Mouse (Mus musculus) CD8-positive naive resting alpha-beta T cell, adult 57 days (primary cell): ENCODE measurements around the gene Ppm1j. TPM values are rescaled to one million over a fixed set of nuclear protein-coding genes. Genes with fewer than 3 reads are reported as not detected.

ENCODE experiments used
- total RNA-seq: library from RNA; stranded (reverse); gene quantifications from one replicate; pipeline ENCODE4 v1.2.4, GENCODE M21; 2023

Gene Ppm1j
- total RNA-seq, result 3.0 TPM

DNA sequence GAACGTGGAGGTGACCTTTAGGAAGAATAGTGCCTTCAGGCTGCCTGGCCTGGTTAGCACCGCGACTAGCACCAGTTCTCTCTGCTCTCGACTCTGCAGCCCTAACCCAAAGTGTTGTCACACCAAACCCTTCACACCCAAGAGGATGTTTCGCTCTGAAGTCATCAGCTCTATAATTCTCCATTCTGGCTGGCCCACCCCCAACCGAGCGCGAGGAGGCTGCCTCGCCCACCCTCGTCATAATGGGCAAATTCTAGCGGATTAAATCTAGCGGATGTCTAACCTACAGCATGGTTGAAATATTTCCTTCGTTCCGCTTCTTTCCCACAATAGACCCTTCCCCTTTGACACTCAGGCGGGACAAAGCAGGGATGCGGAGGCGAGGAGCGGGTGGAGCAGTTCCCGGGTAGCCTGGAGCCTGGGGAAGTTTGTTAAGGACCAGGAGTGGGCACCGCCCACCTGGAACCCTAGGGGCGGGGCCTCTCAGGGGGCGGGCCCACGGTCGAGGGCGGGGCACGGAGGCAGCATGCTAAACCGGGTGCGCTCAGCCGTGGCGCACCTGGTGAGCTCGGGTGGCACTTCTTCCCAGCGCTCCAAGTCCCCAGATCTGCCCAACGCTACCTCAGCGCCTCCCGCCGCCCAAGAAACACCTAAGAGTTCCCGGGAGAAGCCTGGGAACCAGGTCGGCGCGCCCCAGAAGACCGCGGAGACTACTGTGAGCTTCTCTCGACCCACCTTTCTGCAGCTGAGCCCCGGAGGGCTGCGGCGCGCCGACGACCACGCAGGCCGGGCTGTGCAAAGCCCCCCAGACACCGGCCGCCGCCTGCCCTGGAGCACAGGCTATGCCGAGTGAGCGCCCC lies at the start of gene Ppm1j:
Gene Ppm1j (plus strand): TSS at position 496 of the 860 bp plus-strand sequence.

DNA sequence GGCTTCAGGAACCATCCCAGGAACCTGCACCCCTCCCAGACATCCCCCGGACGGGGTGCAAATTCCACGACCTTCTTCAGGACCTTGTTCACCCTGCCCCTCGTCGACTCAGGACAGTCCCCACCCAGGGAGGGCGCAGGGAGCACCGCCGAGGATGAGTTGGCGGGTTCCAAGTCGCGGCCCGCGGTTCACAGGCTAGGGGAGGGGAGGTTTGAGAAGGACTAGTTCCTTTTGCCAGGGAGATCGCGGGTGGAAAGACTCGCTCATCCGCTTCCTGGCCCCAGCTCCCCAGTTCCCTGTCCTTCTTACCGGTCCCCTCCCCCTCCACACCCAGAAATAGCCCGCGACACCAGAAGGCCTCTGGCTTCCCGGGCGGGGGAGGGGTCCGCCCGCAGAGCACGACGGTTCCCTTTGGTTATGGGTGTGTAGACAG lies 631 bp downstream of the Ppm1j start, which contains the start of gene Fam19a3:
Gene Fam19a3 (minus strand): TSS at position 370 of the 433 bp plus-strand sequence.

DNA sequence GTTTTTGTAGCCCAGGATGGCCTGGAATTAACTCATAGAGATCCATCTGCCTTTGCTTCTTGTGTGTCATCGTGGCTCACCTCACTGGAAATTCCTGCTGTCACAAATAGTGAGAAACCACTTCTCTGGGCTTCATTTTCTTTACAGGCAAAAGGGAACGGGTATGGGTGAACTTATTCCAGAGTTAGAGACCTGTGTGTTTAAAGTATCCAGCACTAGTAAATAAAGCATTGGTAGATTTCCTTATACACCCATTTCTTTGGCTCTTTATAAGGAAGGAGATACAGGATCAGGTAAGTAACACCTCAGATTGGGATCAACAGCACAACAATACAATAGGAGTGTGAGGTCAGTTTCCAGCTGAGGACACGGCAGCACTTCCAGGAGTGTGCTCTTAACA lies 7.2 kb downstream of the Ppm1j start, which contains the start of gene Rhoc:
Gene Rhoc (plus strand): TSS at position 301 of the 400 bp plus-strand sequence.

DNA sequence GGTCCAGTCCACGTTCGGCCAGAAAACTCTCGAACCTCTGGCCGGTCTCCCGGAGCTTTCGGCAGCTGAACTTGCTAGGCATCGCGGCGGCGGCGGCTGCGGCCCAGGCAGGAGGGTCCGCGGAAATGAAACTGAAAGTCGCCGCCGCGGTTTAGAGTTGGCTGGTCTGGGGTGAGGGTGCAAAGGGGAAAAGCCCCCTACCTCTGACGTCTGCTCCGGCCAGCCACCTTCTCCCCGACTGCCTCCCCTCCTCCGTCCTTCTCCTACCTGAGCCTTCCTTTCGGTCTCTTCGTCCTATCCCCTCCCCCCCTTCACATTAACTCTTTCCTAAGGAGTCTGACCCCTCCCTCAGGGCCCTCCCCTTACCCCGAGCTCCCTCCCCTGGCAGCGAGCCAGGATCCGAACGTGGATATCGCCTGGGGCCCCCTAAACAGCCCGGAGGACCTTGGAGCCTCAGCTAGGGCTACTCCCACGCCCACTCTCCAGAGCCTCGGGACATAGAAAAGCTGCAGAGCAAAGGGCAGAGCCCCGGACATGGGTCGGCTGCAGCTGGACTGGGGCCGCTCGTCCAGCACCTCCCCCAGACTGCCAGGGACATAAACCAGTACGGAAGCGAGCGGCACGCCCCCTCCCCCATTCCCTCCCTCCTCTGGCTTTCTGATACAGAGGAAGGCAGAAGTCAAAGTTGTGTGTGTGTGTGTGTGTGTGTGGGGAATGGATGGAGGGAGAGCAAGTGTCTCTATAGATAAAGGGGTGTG lies 37.3 kb downstream of the Ppm1j start, which contains the start of gene Mov10:
Gene Mov10 (minus strand): TSS at position 573 of the 758 bp plus-strand sequence.

Other genes starting within 250 kb of the Ppm1j start
- 54.3 TPM for gene Slc16a1, start 142.4 kb upstream of the Ppm1j start, total RNA-seq
- gene Fam19a3, start 784 bp downstream of the Ppm1j start, total RNA-seq, result not detected
- gene Rhoc, start 7.3 kb downstream of the Ppm1j start, total RNA-seq, result 0.73 TPM
- 36.7 TPM for gene Mov10, start 37.5 kb downstream of the Ppm1j start, total RNA-seq
- gene St7l, start 82.9 kb downstream of the Ppm1j start, total RNA-seq, result 25.7 TPM
- 176 TPM for gene Capza1, start 83.4 kb downstream of the Ppm1j start, total RNA-seq
- gene Wnt2b, start 180.9 kb downstream of the Ppm1j start, total RNA-seq, result not detected